Mouse (Mus musculus) olfactory bulb, adult 2 months (tissue): Measurements from ENCODE around the gene H1foo.

Experiments
- CTCF ChIP-seq: fragments of 200-500 bp; IDR thresholded peaks from 2 replicates; pipeline ENCODE4 v1.5.1; 2012; ENCODE audit warnings: low read depth, mild to moderate bottlenecking, low read length, moderate library complexity; ENCODE audit not compliant: insufficient read depth
- POLR2A ChIP-seq: fragments of 200-500 bp; IDR thresholded peaks from 2 replicates; pipeline ENCODE4 v1.6.1; 2012; ENCODE audit warnings: mild to moderate bottlenecking, low read depth, low read length, moderate library complexity; ENCODE audit not compliant: insufficient read depth

DNA sequence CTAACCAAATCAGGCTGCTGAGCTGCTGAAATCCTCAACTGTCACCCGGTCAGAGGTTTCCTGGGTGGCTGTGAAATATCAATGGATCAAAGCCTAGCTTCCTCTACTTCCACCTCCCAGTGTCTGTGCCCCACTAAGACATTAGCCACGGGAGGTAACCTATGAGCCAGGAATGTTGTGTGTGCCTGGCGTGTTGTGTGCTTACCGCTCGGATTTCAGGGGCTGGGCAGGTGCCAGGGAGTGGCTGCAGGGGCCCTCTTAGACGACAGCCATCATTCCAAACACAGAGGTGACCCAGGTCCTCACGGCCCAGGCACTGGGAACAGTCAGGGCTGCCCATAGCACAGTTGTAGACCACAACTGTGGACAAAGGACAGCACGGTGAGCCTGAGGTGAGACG, 24.4 kb downstream of the H1foo start:
- TF ChIP-seq CTCF = no peak
- no peak for TF ChIP-seq POLR2A
